Mouse (Mus musculus): ENCODE measurements around the gene Scin.
A peak's percentile ranks its signal among the peaks of the same experiment; 100 is the strongest.

The Scin gene

GRCm38 (mm10) chr12:40109227-40109626 lies 24.8 kb downstream of the Scin start:
- DNase-seq (ENCODE audit: low read depth, low spot score): no peak

- DNase-seq (ENCODE audit: low read depth, low spot score): no peak
Measured at GRCm38 (mm10) chr12:40108143-40108542, 25.9 kb downstream of the Scin start.

GRCm38 (mm10) chr12:40106874-40107273 lies 27.2 kb downstream of the Scin start:
- DNase-seq (ENCODE audit: low read depth, low spot score): no peak

- no peak for DNase-seq (ENCODE audit: low read depth, low spot score)
Measured at GRCm38 (mm10) chr12:40104750-40105149, 29.3 kb downstream of the Scin start.

- DNase-seq (ENCODE audit: low read depth, low spot score): no peak
Measured at GRCm38 (mm10) chr12:40102359-40102758, 31.7 kb downstream of the Scin start.

GRCm38 (mm10) chr12:40099407-40099806 lies 34.6 kb downstream of the Scin start:
- DNase-seq (ENCODE audit: low read depth, low spot score): no peak

- DNase-seq (ENCODE audit: low read depth, low spot score): no peak
Measured at GRCm38 (mm10) chr12:40097449-40097848, 36.6 kb downstream of the Scin start.

- no peak for DNase-seq (ENCODE audit: low read depth, low spot score)
Measured at GRCm38 (mm10) chr12:40097023-40097422, 37.0 kb downstream of the Scin start.

- no peak for DNase-seq (ENCODE audit: low read depth, low spot score)
Measured at GRCm38 (mm10) chr12:40096453-40096852, 37.6 kb downstream of the Scin start.

- DNase-seq (ENCODE audit: low read depth, low spot score): no peak
Measured at GRCm38 (mm10) chr12:40090017-40090416, 44.0 kb downstream of the Scin start.

- DNase-seq (ENCODE audit: low read depth, low spot score): no peak
Measured at GRCm38 (mm10) chr12:40085731-40086322, 48.2 kb downstream of the Scin start.

- peak; percentile 15 for DNase-seq (ENCODE audit: low read depth, low spot score)
Measured at GRCm38 (mm10) chr12:40082453-40083238, 51.4 kb downstream of the Scin start.

GRCm38 (mm10) chr12:40082048-40082447 lies 52.0 kb downstream of the Scin start:
- no peak for DNase-seq (ENCODE audit: low read depth, low spot score)

GRCm38 (mm10) chr12:40073660-40074059 lies 60.4 kb downstream of the Scin start:
- no peak for DNase-seq (ENCODE audit: low read depth, low spot score)

GRCm38 (mm10) chr12:40047024-40047423 lies 87.0 kb downstream of the Scin start:
- no peak for DNase-seq (ENCODE audit: low read depth, low spot score)

GRCm38 (mm10) chr12:40043816-40044585 lies 90.0 kb downstream of the Scin start:
- peak; percentile 79 for DNase-seq (ENCODE audit: low read depth, low spot score)

GRCm38 (mm10) chr12:40040067-40040466 lies 94.0 kb downstream of the Scin start:
- DNase-seq (ENCODE audit: low read depth, low spot score): peak; percentile 65

GRCm38 (mm10) chr12:40037876-40038463 lies 96.1 kb downstream of the Scin start, which contains the start of gene Arl4a:
TSS of gene Arl4a (minus strand) at chr12:40038025.
- DNase-seq (ENCODE audit: low read depth, low spot score): peak; percentile 94

- DNase-seq (ENCODE audit: low read depth, low spot score): peak; percentile 99
Measured at GRCm38 (mm10) chr12:40037226-40037813, 96.7 kb downstream of the Scin start.

- no peak for DNase-seq (ENCODE audit: low read depth, low spot score)
Measured at GRCm38 (mm10) chr12:40036666-40037065, 97.4 kb downstream of the Scin start.

- no peak for DNase-seq (ENCODE audit: low read depth, low spot score)
Measured at GRCm38 (mm10) chr12:40035506-40035905, 98.5 kb downstream of the Scin start.

- no peak for DNase-seq (ENCODE audit: low read depth, low spot score)
Measured at GRCm38 (mm10) chr12:40029201-40029600, 104.8 kb downstream of the Scin start.

Measured in ZHBTc4 (cell line).